Mouse (Mus musculus) lung, postnatal 25 days (tissue): ENCODE measurements around the gene Smad6.

ENCODE experiments used
- DNase-seq: peaks from one replicate; pipeline ENCODE4 v3.0.0; 2022; ENCODE audit warnings: low spot score

The Smad6 gene

DNA sequence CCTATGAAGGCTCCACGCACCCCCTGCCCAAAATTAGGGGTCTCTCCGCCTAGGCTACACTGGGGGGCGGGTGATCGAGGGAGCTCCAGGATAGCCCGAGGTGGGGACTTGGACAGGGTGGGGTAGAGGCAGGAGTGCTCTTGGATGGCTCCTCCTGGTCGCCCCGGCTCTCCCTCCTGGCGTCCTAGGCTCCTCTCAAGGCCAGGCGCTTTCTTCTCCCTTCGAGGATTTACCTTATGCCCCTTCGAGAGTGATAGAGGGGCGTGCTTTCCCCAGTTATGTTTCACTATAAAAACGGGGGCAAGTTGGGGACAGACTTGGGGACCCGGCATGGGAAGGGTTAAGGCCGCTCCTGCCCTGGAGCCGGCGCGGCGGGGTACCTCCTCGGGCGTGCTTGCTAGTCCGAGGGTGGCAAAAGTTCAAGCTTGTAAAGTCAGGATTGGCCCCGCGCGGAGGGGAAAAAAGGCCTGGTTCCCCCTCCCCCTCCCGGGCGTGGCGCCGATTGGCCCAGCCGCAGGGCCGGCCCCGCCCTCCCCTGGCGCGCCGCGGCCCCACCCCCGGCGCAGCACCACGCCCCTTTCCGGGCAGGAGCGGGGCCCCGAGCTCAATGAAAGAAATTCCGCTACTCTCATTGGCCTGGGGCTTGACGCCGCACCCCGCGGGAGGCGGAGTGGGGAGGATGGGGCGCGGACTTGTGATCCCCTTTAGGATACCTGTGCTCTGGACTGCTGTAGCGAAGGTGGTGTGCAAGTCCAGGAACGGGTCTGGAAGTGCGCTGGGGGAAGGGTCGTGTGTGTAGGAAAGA is 905 bp upstream of the Smad6 start:
- DNase-seq, result peak; percentile 98

DNA sequence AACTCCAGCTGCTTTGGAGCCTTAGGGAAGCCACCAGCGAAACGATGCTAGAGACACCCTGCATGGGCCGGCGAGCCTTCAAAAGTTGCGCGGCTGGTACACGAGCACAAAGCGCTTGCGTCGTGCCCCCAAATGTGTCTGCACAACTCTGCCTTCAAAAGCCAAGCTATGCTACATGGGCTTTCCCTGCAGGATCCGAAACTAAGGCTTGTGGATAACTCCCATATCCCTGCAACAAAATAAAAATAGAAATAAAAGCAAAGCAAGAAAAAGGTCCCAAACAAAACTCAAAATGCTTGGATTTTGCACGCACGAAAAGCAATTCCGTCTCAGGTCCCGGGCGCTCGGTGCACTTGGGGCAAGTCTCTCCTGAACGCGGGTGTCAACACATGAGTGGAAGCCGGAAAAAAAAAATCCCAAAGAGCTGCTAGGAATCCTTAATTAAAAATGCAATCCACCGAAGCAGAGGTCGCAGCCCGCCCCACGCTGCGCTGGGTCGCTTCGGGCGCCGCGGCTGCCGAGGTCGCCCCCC is 474 bp downstream of the Smad6 start:
- no peak for DNase-seq

DNA sequence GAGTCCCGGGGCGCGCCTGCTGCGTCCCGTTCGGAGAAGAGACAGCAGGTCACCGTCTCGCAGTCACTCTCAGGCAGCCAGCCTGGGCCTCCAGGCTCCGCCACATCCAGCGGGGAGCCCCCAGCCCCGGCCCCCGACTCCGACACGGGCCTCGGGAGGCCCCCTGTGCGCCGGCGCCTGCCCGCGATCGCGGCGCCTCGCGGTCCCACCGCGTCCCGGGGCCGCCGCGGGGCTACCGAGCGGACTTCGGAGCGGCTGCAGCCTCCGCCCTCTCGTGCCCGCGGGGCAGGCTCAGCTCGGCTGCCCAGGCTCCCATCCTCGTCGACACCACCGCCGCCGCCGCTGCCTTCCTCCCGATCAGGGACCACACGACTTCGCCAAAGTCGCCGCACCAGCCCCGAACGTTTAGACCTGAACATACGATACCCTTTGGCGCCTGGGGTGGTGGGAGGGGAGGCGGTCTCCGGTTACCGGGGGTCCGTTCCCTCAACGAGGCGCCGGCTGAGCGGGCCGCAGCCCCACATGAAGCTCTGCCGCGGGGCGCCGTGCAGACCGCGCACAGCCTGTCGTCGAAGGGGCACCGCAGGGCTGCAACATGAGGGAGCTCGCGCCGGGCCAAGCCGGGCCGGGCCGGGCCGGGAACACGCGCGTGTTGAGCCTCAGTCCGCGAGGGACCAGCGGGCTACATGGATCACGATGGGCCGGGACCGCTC is 1.1 kb downstream of the Smad6 start:
- DNase-seq, result no peak

DNA sequence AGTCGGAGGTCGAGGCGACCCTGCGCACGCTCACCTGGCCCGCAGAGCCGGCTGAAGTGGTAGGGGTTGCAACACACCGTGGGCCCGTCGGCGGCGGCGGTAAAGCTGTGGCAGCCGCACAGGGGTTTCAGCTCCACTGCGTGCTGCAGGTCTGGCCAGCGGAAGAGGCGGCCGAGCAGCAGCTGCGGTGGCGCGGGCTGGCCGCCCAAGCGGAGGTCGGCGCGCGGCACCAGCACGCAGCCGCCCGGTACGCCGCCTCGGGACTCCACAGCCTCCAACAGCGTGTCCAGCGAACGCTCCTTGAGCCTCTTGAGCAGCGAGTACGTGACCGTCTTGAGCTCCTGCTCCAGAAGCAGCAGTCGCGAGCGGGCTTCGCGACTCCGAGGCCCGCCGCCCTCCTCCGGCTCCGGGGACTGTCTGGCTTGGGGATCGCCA is 1.7 kb downstream of the Smad6 start:
- peak; percentile 32 for DNase-seq

DNA sequence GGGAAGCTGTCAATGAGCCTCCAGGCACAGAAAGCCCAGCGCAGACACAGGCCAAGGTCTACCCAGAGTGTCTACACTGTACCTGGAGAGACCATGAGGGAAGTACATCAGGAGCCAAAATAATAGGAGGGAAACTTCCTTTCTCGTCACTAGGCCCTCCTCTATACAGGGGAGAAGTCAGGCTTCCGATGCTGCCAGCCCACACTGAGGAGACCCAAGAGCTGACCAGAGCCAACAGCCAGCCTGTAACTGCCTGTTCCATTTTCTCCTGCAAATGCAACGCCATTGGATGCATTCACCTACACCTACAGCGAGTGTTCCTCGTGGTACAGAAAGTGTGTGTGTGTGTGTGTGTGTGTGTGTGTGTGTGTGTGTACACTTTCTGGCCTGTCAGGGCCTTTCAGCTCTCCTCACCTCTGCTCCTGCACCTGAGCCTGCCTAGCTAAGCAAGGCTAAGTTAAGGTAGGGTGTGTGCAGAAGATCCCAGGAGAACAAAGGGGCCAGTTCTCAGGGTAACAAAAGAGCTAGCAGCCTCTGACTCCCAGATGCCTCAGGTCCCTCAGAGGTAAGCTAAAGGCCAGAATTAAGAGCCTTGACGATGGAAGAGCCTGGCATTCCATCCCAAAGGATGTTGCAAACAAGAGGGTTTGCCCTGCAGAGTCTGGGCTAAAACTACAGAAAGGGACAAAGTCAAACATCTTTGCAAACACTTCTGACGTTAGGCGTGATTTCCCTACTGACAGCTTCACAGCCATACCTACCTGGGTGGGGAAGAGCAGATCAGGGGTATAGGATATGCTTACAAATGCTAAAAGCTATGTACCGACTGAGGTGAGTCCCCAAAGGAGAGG is 2.6 kb downstream of the Smad6 start:
- no peak for DNase-seq

DNA sequence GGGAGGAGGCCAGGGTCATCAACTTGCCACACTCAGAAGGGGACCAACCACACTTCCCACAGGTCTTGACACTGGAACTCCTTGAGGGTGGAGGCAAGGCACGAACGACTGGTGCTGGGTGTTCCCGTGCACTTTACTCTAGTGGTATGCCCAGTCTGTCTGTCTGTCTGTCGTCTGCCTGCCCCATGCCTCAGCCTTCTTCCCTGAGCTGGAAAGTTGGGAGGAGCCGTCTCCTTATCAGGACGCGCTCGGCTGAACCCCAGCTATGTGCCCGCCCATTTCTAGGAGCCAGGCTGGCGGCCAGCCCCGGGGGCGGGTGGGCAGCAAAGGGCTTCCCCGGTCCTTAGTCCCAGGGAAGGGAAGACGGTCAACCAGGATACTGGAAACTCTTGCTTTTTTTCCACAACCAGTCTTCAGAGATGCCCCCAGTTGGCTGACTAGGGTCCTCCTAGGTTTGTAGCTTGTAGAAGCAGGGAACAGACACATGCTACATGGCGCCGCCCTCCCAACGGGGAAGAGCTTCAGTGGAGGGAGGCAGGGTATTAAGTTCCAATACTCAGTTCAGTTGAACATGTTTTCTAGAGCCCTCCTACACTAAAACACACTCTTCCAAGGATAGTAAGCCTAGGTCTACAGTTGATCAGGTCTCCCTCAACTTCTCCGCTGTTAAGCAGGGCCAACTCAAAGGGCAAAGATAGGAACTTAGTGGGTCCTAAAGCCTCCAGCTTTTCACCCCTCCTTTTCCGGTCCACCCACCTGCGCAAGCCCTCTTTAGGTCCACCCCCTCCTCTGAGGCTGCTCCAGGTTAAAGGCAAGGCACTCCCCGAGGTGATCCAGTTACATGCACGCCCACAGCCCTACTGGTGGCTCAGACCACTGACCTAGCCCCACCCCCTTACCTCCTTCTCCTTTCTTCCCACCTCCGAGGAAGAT is 3.7 kb downstream of the Smad6 start:
- DNase-seq, result peak; percentile 88

DNA sequence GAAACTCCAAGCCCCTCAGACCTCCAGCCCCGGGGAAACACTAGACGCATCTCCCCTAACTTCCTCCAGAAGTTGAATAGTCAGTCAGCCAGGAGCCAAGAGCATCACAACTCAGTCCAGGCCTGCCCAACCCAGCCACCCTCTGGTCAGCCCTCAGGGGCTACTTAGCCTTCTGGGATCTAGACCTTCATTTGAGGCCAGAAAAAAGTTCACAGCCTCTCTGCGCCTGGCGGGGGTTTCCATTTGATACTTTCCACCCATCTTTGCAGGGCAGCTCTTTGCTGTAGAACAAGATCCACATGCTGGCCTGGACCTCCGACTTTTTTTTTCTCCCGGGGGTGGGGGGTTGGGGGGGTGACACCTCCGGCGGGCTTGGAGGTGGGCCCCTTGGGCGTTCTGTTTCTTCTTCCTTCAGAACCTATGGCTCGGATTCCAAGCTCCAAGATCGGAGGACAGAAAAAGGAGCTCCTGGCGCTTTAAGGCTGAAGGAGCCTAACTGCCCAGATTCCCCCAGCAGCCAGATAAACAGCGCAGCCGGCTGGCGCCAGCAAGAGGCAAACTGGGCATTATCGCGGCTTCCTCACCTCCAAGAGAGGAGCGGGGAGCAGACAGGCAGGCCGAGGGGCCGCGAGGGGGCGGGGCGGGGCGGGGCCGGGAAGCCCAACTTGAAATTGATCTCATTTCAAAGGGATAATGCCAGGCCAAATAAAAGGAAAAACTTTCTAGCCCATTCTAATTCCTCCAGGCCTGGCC is 5.0 kb downstream of the Smad6 start:
- DNase-seq, result peak; percentile 59

DNA sequence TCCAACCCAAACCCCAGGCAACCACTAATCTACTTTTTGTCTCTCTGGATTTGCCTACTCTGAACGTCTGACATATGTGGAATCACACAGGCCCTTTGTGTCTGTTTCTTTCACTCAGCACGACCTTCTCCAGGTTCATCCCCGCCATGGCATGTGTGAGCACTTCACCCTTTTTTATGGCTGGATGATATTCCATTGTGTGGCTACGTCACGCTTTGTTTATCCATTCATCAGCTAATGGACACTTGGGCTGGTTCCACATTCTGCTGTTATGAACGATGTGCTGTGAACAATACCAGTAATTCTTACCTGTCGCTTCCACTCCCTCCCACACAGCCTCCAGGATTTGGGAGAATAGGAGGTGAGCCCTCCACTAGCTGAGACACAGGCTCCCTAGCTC is 5.8 kb downstream of the Smad6 start:
- no peak for DNase-seq

DNA sequence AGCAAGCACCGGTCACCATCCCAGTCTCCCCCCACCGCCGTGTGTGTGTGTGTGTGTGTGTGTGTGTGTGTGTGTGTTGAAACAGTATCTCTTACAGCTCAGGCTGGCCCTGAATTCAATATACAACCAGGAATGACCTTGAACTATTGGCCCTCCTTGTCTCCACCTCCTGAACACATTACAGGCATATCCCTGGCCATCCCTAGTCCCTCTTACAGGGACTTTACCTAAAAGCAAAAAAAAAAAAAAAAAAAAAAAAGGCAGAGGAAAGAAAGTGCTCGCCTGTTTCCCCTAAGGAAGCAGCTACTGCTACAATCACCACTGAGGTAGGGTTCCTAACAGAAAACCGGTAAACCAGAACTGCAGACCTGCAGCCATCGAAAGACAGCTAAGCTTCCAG is 7.1 kb downstream of the Smad6 start:
- no peak for DNase-seq

DNA sequence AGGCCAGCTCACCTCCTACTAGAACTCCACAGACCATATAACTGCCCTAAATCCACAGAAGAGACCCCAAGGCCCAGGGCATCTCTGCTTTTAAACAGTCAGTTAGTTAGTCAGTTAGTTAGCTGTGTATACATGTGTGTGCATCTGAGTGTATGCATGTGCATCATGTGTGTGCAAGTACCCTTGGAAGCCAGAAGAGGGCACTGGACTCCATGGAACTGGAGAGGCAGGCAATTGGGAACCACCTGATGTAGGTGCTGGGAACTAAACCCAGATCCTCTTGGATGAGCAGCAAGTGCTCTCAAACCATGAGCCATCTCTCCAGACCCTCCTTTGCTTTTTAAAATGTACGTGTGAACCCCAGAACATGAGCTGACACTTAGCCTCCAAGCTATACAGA is 10.5 kb downstream of the Smad6 start:
- DNase-seq, result no peak

DNA sequence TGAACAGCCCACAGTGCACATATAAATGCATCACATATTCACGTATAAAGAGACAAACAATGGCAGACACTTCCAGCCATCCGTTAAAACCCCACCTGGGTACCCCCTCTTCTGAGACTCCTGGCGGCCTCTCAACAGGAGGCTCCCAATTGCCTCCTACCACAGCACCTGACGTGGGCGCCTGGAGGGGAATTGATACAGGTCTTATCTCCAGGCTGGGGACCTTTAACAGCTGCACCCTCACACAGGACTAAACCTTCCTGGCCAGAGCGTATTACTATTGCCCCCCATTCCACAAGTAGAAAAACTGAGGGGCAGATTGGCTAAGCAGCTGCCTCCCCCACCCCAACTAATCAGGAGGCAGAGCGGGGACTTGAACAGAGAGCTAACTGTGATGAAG is 18.9 kb downstream of the Smad6 start:
- DNase-seq, result no peak

DNA sequence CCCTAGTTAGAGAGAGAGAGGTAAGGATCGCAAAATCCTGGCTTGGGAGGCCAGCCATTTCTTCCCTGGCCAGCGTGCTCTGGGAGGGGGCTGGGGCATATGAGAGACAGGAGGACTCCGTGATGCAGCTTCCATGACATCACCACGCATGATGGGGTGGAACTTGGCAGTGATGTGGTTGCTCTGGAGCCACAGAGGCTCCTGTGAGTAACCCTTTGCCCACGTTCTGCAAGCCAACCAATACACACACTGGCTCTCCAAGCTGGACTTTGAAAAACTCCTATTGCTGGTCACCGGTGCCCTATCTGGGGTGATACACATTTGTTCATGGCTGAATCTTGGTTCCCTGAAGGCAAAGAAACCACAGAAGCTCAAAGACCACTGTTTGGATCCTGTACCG is 20.8 kb downstream of the Smad6 start:
- no peak for DNase-seq

DNA sequence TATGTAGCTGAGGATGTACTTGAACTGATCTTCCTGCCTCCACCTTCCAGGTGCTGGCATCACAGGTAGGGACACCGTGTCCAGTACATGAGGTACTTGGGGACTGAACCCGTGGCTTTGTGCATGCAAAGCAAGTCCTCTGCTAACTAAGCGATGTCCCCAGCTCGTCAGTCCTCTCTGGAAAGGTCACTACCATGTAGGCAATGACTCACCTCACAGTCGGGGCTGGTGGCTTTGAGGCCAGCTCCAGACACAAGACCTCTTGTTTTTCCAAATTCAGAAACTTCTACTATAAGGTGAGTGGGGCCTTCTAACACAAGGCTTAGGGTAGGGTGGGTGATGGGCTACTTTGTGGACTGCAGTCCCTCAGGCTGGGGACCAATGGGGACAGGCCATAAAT is 21.8 kb downstream of the Smad6 start:
- DNase-seq, result no peak

DNA sequence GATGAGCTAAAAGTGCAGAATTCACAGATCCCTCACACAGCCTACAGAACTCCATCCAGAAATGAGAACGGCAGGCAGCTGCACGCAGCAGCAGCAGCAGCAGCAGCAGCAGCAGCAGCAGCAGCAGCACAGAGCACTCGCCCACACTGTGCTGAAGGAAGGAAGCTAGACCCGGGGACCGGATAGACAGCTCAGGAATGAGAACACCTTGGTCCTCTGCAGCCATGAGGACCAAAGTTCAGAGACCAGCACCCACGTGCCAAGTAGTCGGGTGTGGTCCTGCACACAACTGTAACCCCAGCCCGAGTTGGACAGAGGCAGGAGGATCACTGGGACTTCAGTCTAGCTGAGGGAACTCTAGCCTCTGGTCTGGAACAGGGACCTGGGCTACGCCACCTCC is 22.7 kb downstream of the Smad6 start:
- DNase-seq, result no peak

DNA sequence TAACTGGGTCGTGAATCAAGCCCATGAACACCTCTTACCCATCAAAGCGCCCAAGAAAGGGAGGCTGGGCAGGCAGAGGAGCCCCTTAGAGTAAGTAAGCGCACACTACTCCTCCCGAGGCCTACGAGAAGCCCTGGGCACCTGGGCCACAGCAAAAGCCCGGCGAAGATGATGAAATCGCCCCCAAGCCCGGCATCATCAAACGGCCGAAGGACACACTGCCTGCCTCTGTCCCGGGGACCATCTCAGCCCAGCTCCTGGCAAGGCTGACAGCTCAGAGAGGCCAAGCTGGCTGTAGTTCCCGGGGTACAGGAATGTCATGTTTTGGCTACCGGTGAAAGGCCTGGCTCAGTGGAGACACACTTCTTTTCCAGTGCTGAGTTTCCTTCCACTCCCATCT is 23.8 kb downstream of the Smad6 start:
- no peak for DNase-seq

DNA sequence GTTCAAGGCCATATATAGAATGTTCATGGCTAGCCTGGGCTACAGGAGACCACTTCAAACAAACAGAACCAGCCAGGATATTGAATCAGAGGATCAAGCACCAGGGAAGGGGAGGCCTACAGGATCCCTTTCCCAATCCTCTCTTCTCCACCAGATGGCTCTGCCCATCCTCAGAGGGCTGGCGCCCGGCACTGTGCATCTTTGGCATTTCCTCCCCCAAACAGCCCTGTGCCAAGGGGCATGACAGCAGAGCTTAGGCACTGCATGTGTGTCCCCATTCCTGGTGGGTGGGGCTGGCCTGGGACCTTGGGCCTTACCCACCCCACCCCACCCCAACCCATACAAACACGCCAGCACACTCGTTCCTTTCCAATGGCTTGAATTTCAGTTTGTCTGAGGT is 24.4 kb downstream of the Smad6 start:
- no peak for DNase-seq

DNA sequence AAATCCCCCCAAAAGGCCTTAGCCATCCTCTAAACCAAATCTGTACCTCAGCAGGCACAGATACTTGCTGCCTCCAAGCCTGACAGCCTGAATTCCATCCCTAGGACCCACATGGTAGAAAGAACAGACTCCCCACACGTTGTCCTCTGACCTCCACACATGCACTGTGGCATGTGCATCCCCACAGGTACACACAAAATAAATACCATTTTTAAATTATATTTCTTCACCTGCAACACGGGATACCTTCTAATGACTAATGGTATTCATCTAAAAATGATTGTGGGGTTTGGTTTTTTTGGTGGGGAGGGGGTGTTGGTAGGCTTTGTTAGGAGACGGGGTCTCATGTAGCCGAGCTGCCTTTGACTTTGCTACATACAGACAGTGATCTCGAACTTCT is 28.6 kb downstream of the Smad6 start:
- DNase-seq, result no peak

DNA sequence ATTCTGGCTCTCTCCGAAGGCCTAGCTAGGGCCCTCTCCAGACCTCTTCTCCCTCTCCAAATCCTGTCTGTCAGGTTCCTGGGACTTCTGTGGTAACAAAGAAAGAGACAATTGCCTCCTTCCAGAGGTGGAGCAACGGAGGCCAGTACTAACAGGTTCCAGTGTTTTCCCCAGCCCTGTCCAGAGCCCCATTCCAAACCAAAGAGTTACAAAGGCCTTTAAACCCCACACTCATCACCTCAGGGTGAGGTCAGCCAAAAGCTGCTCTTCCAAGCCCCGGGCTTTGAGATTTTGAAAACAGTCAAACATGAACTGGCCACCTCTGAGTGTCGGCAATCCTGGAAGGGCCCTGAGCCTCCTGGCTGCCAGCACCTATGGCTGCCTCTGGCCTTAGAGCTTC is 29.1 kb downstream of the Smad6 start:
- DNase-seq, result no peak

DNA sequence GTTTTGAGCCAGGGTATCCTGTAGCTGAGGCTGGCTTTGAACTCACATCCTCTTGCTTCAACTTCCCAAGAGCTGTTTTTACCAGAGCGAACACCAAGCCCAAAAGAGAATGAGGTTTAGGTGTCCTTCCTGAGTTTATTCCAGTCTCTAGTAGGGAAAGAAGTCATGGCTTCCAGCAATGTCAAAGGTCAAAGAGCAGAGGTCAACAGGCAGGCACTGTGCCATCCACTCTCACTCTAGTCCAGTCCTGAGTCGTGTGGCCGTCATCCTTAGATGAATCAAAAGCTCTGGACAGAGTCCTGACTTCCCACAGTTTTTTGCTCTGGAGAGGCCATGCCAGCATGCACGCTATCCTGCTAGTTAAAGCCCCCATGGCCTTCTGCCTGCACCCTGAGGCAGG is 30.7 kb downstream of the Smad6 start:
- DNase-seq, result no peak

DNA sequence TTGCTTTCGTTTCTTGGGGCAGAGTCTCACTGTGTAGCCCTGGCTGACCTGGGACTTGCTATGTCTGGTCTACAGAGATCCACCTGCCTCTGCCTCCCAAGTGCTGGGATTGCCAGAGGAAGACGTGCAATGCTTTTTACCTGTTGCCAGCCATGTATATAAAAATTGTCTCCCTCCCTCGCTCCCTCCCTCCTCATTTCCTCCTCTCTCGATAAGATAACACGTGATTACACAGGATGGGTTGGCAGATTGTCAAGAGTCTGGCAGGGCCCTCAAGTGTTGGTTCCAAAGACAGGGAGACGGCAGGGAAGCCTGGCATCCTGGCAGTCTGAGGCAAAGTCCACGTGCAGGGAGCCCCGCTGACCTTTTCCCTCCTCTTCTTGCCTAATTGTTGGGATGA is 32.2 kb downstream of the Smad6 start:
- peak; percentile 69 for DNase-seq

DNA sequence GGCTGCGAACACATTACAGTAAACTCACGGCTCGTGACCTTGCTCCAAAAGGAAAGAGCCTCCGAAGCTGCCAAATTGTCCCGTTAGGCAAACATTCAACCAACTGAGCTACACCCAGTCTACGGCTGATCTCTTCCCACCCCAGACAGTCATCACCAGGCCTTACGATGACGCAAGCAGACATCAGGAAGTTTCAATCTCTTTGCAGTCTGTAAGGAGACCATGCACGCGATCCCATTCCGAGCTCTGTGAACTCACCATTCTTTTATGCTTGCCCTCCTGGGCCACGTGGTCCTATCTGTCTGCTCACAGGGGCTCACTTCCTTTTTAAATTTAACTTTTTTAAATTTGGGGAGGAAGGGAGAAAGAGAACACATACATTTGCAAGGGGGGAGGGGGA is 32.6 kb downstream of the Smad6 start:
- no peak for DNase-seq
